Mouse (Mus musculus): ENCODE measurements around the gene Szt2. TPM values are rescaled to one million over a fixed set of nuclear protein-coding genes. Genes with fewer than 3 reads are reported as not detected.

Gene Szt2
- total RNA-seq, 2 experiments from 2014 or later, result 11.3 to 13.1 TPM

GRCm38 (mm10) chr4:118315286-118315685, 93.8 kb downstream of the Szt2 start:
- intact Hi-C loops (cut with DNase I), result no loop called here
- DNase-seq (ENCODE audit: low spot score), result no peak

Other genes starting within 250 kb of the Szt2 start
- 10 to 100 TPM; 26.1 to 28.2 TPM for gene Kdm4a, start 229.2 kb downstream of the Szt2 start, total RNA-seq (2021)
- gene Ptprf, start 117.9 kb downstream of the Szt2 start, total RNA-seq (2021), result 10 to 100 TPM in 1 of 2 experiments, 1 to 10 TPM in 1; 9.8 to 10.2 TPM
- 10 to 100 TPM; 35.7 to 47.1 TPM for gene Med8, start 64 bp upstream of the Szt2 start, total RNA-seq (2021)
- gene Elovl1, start 18.8 kb upstream of the Szt2 start, total RNA-seq (2021), result 10 to 100 TPM; 17.8 to 19.4 TPM
- 1 to 10 TPM; 1.5 to 2.3 TPM for gene Cdc20, start 28.1 kb upstream of the Szt2 start, total RNA-seq (2021)
- gene Mpl, start 48.2 kb upstream of the Szt2 start, total RNA-seq (2021), result under 1 TPM; 0.21 to 0.42 TPM
- gene Tie1, start 80.8 kb upstream of the Szt2 start, total RNA-seq (2021), result 10 to 100 TPM; 64.0 to 75.8 TPM
- not detected for gene 2610528J11Rik, start 117.7 kb upstream of the Szt2 start, total RNA-seq (2021)
- under 1 TPM in 1 of 2 experiments, not detected in 1; 0.17 TPM for gene Tmem125, start 134.8 kb upstream of the Szt2 start, total RNA-seq (2021)
- gene Cfap57, start 211.5 kb upstream of the Szt2 start, total RNA-seq (2021), result under 1 TPM in 1 of 2 experiments, not detected in 1; 0.05 TPM
- gene Ebna1bp2, start 211.5 kb upstream of the Szt2 start, total RNA-seq (2021), result 10 to 100 TPM; 36.6 to 38.2 TPM
- not detected for gene Olfr62, start 249.7 kb upstream of the Szt2 start, total RNA-seq (2021)

Data from heart, postnatal 25 days (tissue).